Mouse (Mus musculus) olfactory bulb, adult 2 months (tissue): ENCODE data around the gene Jmjd1c.

Experiments used
- CTCF ChIP-seq: fragments of 200-500 bp; IDR thresholded peaks from 2 replicates; pipeline ENCODE4 v1.5.1; 2012; ENCODE audit warnings: low read depth, mild to moderate bottlenecking, low read length, moderate library complexity; ENCODE audit not compliant: insufficient read depth
- POLR2A ChIP-seq: fragments of 200-500 bp; IDR thresholded peaks from 2 replicates; pipeline ENCODE4 v1.6.1; 2012; ENCODE audit warnings: mild to moderate bottlenecking, low read depth, low read length, moderate library complexity; ENCODE audit not compliant: insufficient read depth

DNA sequence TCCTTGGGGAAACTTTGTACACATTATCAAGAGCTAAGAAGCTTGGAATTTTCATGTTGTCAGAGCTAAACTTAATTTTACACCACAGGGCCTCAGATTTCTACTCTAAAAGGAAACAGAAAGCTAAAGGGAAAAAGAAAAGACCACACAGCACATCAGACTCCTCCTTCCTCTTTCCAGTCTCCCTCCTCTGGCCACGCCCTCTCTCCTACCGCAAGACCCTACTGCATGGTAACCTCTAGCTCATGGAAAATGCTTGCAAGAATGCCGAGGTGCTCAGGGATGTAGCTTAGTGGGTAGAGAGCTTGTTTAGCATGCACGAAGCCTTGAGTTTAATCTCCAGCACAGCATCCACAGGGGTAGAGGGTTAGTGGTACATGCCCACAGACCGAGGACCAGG lies 24.0 kb upstream of the Jmjd1c start:
- TF ChIP-seq CTCF (no peak), POLR2A (no peak)
